Mouse (Mus musculus) urinary bladder, postnatal 14 days (tissue): ENCODE measurements at regions not wholly inside any gene's neighbourhood (a gene's known extent, or its start where the extent isn't known, plus 50 kb on each side); places are given as distances from the start of the nearest gene placed in this dataset.

Source experiments
- DNase-seq: peaks from one replicate; pipeline ENCODE4 v3.0.0; 2021; ENCODE audit warnings: low spot score

DNA sequence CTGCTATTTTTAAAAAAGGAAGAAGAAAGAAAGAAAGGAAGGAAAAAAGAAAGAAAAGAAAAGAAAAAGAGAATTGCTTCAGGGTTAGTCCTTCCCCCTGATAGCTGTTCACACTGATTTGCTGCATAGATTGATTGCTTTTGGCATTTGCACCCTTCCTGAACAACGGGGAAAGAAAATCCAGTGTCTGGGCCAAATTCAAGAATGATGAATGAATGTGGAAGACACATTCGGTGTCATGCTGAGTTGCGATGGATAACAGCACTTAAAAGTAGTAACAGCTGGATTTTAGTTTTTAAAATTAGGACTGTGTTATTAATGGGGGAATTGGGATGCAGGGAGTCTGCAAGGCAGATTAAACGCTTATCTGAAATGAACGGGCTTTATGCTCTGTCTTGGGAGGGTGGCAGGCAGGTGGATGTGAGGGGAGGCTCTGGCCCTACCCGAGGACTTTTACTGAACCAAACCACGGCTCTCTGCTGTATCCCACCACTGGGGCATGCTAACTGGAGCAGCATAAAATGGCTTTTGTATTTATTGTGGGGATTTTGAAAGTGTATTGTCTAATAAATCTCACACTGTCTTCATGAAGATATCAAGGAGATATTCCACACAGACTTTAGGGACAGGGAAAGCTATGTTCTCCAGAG, 114.4 kb downstream of the Lca5 start:
- DNase-seq = no peak

DNA sequence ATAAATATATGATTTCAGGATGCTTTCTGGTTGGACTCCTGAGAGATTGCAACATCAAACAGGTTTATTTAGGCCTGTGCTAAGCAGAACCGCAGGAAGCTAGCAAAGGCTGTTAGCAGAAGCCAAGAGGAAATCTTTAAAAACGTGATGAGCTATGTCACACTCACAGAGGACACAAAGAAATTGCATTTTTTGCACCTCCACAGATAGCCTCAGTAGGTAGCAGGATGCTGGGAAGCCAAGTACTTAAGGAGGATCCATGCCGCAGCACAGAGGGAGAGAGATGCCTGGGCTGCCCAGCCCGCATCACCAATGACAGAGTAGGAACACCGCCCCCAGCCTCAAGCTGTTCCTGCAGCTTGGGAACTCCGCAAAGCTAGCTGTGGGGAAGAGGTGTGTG, 115.0 kb downstream of the Lca5 start:
- no peak for DNase-seq

DNA sequence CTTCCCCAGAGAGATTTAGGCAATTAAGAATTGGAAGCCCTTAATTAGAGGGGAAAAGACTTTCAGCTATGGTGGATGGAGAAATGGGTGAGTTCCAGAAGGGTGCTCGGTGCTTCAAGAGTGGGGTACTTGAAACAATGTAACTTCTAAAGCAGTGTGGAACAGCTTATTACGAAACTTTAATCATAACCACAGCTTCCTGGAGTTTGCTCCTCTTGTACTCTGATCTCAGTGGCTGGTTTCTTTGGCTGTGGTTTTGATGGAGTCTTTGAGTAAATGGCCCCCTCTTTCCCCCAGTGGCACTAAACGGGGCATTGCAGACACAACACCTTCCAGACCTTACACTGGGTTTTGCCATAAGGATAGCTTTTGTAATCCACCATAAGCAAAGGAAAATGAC, 116.6 kb downstream of the Lca5 start:
- no peak for DNase-seq

DNA sequence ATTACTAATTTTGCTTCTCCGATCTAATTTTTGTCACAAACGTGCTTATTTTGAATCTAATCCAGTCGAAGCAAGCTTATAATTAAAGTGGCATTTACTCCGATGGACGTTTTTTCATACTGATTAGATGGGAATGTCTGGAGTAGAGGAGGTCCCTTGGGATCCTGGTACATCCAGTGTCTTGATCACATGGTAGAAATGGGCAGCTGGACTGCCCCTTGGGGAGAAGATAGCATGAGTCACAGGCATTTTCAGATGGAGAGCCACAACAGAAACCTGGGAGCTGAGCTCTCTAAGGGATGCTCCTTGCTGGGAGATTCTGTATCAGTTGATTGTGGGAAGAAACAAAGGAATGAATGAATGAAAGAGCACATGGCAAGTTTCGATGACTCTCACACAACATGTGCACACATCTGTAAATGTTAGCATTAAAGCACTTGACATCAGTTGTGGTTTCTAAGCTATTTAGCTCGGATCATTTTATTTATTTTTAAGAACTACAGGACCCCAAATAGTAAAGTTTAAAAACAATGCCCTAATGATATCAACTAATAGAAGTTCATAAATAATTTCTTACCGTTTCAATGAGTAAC, 117.8 kb downstream of the Lca5 start:
- DNase-seq = no peak

DNA sequence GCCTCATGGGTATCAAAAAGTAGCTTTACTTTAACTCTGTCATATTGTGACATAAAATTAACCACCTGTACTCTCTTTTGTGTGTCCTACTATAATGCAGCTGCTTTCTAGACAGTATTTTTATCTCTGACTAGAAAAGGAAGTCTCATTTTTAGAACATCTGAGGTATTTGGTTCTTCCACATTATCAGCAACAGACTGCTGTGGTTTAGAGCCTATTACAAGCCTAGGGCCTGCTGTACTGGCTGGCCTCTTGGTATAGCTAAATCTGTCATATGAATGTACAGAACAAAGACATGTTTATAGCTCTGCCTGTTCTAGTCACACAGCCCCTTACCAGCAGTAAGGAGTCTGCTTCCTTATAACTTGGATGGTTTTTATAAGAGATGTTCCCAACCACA, 119.1 kb downstream of the Lca5 start:
- DNase-seq = no peak

DNA sequence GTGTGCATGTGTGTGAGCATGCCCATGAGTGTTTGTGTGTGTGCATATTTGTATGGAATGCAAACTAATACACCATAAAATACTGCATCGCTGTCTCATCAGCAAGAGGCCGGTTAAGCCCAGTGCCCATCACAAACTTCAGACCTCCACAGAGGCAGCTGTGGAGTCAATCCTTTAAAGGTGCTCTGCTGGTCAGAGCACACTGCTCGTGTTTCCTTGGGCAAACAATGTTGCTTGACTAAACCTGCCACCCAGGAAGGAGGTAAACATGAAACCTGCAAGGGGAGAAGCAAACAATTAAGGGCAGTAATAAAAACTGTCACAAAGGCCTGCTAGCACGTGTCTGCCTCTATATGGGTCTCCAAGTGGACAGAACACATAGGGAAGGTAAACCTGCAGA, 120.1 kb downstream of the Lca5 start:
- DNase-seq = no peak

DNA sequence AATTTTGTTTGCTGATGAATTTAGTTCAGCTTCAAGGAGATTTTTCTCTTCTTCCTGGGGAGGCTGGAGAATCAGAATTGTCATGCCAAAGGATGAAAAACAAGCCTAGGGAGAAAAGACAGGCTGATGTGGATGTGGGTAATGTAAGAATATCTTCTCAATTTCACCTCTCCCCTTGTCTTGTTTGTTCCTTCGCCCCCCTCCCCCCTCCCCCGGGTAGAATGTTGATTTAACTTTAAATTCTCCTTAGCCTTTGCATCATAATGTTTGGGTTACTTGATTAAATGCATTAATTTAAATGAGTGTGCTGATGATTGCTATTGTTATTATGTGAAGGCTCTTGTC, 124.1 kb downstream of the Lca5 start:
- no peak for DNase-seq

DNA sequence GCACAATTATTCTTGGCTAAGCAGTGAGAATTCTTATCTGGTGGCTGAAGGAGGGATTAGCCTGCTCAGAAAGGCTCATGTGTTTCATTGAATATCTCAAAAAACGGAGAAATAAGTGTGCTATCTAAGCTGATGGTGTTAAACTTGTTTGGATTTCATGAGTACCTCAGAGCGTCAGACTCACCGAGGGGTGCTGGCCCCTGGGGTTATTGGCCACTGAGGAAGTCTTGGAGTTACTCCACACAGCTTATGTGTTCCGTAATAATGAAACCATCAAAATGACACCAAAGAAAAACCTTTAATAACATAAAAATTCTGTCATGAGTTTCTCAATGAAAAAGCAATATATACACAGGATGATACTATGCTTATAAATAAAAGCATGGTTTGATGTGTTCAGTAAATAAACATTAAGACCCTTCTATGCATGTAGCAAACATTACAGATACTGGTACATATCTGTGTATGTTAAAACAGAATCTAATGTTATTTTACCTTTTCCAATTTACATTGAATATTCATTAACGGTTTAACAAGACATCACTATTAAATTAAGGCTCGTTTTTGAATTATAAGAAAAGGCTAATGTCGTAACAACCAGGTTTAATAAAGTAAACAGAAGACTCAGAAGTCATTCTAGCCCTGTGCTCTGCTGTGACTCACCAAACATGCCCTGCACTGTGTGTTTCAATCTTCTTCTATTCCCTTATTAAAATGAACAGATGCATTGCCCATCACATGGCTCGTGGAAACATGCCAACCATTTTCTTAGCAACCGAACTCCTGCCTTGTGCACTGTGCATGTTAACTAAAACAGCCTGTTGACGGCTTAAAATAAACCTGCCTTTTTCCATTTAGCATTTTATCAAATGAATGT, 124.7 kb downstream of the Lca5 start:
- peak; percentile 12 for DNase-seq

DNA sequence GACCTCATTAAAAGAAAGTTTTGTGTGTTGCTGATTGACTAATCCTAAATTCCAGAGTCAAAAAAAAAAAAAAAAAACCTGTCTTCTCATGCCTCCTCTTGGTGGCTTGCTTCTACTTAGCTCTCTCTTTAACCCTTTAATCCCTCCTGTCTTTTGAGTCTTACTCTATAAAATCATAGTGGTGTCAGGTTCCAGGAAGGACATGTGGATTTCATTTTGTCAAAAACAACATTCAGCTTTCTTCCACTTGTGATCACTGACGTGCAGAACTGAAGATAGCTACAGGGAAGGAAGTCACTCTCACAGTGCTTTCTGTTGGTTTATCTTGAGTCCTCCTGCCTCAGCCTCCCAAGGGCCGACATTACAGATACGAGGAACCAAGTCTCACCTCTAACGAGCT, 132.2 kb downstream of the Lca5 start:
- no peak for DNase-seq

DNA sequence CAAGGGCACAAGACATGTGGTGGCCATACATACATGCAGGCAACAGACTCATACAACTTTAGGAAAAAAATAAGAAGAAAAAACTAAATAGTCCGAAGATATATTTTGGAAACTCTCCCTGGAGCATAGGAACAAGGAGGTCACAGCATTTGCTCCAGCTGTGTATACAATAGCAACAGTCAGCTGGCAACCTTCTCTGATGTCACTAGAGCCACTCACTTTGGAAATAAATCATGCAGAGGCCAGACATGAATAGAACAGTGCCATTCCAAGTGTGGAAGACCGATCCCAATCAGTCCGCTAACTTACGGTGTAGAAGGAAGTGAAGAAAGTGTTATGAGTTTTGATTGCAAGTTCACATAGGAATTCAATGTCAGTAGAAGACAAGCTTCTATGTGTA, 132.8 kb downstream of the Lca5 start:
- no peak for DNase-seq

DNA sequence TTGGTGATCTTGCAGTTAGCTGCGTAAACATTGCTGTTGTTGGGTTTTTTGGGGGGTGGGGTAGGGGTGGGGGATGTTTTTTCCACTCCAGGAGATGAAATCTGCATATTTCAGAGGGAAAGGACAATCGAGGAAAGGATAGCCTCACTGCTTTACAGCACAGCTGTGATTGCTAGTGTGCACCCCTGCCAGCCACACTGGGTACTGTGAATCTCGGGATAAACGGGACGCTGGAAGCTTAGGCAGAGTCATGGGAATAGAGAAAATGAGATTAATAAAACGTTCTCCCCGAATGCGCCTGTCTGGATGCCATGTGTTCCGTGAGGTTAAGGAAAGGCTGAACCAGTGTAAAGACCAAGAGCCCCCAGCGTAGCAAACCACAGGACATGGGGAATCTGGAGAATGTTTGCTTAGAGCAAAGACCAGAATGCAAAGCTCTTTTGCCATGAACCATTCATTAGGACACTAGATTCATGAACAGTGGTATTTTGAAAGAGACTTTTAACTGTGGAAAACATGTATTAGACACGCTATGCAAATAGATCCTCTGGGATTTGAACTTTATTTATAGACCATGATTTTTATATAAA, 133.5 kb downstream of the Lca5 start:
- no peak for DNase-seq

DNA sequence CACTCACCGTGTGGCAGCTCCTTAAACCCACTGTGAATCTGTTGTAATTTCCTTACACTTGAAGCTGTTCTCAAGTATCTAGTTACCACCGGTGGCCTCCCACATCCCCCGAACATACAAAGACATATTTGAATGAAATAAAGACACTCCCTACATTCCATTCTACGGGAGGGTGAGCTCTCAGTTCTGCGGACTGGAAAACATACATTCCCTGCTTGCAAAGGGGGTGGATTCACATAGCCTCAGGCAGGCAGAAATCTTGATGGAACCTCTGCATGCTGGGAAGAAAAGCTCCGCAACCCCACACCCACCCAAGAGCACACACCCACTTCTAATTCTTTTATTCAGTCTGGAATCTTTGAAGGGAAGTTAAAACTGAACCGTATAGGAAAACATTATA, 136.0 kb downstream of the Lca5 start:
- no peak for DNase-seq

DNA sequence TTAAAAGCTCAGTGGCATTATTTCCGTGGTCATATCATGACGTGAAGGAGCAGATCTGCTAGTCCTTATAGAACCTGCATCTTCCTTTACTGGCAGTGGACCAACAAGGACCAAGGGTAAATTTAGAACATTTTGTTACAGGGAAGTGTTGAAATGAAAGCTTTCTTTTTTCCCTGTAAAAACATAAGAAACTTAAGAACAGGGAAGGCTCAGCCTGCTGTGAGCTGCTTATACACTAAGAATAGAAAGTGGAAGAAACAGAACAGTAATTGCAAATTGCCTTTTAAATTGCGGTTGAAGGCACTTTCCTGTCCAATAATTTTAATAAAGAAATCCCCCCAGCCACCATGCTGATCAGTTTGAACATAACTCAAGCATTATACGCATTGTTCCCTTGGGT, 140.4 kb downstream of the Lca5 start:
- no peak for DNase-seq

DNA sequence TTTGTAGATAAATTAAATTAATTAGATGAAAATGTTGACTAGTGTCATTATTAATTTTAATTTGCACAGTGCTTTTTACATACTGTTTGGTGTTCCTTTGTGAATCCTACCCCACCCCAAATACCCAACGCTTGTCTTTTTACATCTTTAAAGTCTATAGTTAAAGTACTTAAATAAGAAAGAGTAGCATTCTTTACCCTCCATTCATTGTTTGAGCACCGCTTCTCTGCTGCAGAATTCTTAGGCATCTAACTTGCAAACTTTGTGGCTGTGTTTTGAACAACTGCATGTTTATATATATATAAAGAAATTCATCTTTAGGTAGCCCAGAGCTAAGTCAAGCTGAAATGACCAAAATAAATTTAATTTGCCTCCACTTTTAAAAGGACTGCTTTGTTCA, 140.9 kb downstream of the Lca5 start:
- DNase-seq = no peak

DNA sequence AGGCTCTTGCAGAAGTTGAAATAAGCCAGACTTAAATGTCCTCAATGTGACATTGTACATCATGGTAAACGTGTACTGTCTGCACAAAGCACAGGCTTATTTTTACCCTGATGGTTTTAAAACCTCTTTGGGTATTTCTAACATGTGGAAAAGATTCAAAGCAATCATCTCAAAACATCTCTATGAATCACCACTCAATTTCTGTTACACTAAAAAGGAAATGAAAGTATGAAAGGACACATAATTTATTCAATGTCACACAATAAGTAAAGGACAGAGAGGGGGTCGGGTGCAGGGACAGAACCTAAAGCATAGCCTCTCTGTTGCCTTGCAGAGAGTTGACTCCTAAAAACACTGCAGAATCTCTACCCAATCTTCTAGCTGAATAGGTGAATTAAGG, 141.3 kb downstream of the Lca5 start:
- no peak for DNase-seq

DNA sequence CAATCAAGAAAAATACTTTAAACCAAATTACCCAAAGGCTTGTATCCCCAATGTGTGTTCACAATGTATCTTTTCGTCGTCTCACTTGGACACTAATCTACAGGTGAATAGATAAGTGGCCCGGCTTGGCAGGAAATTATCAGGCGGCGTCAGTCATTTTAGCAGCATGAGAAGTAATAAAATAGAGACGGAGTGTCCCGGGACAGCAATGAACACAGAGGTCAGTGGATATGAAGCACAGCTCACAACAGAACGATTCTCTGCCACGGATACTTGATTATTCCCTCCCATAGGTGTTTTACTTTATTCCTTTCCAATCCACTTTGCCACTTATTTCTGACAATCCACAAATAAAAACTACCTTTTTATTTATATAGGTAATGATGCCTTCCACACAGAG, 145.5 kb downstream of the Lca5 start:
- DNase-seq = no peak

DNA sequence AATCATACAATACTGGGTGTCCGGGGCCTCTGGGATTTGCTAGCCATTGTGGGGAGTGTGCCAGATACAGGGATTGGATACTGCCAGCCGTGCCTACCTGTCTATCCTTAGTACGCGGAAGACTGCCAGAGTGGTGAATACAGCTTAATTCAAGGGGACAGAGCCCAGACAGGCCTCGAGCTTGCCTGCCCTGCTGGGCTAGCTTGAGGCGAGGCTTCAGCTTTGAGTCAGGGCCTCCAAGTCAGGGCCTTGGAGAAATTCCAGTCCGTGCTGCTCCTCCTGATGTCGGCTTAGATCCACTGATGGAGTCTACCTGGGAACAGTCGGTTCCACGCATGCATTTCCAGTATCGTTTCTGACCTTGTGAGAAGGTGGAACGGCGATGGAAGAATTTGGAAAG, 146.5 kb downstream of the Lca5 start:
- DNase-seq = no peak

DNA sequence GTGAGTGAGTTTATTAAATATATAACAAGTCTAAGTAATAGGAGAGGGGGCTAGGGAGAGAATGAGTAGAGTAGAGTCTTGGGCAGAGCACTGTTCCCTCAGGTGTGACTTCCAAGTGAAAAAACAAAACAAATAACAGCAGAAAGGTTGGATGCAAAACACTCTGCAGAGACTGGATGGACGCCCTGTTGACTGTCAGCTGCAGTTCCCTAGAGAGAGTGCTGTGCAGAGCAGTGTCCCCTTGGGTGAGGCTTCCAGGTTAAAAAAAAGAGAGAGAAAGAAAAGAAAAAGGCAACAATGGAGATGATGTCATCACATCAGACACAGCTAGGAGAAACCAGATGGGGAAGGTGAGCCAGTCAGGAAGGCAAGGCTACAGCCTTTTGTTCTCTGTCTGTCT, 137.6 kb upstream of the Hmgn3 start:
- DNase-seq = no peak

DNA sequence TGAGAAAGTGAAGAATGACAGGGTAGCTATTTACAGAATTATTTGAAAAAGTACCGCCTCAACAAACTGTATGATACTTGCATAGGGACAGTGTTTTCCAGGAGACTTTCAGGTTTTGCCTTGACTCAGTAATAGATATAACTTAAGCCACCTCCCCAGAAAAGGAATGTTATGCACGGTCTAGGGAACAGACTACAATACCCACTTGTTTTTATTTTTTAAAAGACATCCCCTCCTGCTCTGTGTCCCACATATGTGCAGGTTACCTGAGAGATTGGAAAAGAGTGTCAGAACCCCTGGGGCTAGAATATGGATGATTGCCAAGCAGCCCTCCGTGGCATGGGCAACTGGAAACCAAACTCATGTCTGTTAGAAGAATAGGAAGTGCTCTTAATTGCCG, 137.2 kb upstream of the Hmgn3 start:
- DNase-seq = no peak

DNA sequence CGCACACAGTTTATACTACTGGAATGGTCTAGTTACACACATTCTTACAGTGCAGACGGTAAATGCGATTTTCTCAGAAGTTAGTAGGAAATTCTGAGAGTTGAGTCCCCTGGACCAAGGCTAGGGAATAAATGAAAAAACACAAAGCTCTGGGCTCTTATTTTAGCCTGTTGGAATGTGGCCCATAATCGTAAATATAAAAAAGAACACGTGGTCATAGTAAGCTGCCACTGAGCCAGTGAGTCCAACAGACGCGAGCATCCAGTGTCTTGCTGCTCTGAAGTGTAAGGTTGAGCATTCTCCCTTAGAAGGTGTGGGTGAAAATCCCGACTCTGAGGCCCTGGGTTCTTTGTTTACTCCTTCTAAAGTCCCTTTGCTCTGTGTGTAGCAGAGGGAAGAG, 136.8 kb upstream of the Hmgn3 start:
- DNase-seq = no peak

DNA sequence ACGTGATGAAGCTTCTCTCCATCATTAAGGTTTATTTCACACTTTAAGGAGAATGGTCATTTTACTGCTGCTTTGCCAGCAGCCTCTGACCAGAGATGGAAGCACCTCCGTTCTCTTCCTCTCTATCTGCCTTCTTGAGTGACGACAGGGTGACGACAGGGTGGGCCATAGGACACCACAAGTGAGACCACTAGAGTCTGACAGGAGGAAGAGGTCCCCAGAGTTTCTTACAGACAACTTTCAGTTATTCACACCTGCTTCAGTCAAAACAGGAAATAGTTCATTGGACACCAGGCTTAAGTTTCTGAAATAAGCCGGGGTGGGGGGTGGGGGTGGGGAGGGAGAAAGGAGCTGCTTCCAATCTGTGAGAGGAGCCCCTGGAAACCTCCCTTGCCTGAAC, 131.3 kb upstream of the Hmgn3 start:
- DNase-seq = no peak

DNA sequence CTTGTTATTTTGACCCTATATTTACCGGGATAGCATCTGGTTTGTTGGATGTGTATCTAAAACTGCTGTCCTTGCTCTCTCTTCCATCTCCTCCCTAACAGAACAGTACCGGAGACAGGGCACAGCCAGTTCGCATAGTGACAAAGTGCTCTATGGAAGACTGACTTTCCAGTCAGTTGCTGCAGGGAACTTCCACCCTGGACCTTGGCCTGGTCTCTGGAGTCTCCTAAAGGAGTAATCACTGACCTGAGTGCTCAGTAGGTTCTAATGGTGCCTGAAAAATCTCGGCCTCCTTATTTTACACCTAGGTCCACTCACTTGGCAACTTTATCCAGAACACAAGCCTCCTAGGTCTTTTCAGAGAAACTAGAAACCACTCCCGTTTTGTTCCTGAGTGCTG, 130.9 kb upstream of the Hmgn3 start:
- no peak for DNase-seq

DNA sequence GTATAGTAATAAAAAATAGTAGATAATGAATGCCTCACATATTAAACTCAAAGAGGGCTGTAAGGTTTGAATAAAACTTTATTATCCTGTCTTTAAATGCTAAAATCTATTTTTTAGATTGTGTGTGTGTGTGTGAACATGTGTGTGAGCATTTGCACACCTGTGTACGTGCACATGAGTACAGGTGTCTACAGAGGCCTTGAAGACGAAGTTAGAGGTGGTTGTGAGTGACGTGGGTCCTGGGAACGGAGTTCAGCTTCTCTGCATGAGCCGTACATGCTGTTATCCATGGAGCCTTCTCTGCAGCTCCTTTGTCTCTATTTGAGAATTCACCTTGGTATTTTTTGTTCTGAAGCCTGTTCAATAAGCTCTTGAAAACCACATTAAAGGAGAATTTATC, 129.8 kb upstream of the Hmgn3 start:
- no peak for DNase-seq
